Mouse (Mus musculus) Patski (cell line): ENCODE data around the gene 9330161L09Rik. TPM values are rescaled to one million over a fixed set of nuclear protein-coding genes. Genes with fewer than 3 reads are reported as not detected.
"Not testable (repeated sequence)": the region's sequence is repeated elsewhere in the genome, so short reads cannot be mapped to it uniquely, and the experiment has no call there.

Source experiments
- ATAC-seq: fragments of 100-300 bp; one replicate; pipeline ENCODE4 v1.8.0; 2021
- CTCF ChIA-PET: fragments of 350-600 bp; sonication (Branson Sonifier 250); formaldehyde crosslinking; loops from one replicate; lab custom pipeline; 2022; ENCODE audit warnings: inconsistent platforms; lab: Charles Lee
- POLR2A ChIA-PET: fragments of 350-600 bp; sonication (Branson Sonifier 250); formaldehyde crosslinking; loops from one replicate; lab custom pipeline; 2022; ENCODE audit warnings: antibody characterized with exemption, inconsistent platforms; lab: Charles Lee
- DNase-seq: peaks from one replicate; pipeline ENCODE4 v3.0.0-alpha.2; 2011; ENCODE audit warnings: low read depth, low spot score
- H3K27me3 ChIP-seq: fragments of 371-371 bp; one replicate; pipeline ENCODE4 v1.5.1; 2021
- CTCF ChIP-seq: fragments of 100-300 bp; IDR thresholded peaks from one replicate; pipeline ENCODE4 v1.5.1; 2021
- in situ Hi-C: fragments of 300-500 bp; cut with MboI; formaldehyde crosslinking; loops from 3 replicates; pipeline ENCODE4 v1.11.1; 2018; ENCODE audit warnings: low pct_unique_long_range_greater_than_20kb, mixed read lengths
- polyA plus RNA-seq: library from polyadenylated mRNA; unstranded; gene quantifications from one replicate; pipeline ENCODE4 v1.2.3, GENCODE M21; 2021

9330161L09Rik gene
- 2.0 TPM for polyA plus RNA-seq

- no peaks in the 10 kb centered on the region for H3K27me3 ChIP-seq
- CTCF ChIA-PET = interaction anchor here (1.9 kb wide), 1 partner anchor 18 kb away, joined by 6 read pairs; the partner anchor contains the start of gene Ddx24
- no peak for TF ChIP-seq CTCF
- POLR2A ChIA-PET = no interaction called here
- no peak for DNase-seq
- no peak for ATAC-seq
- in situ Hi-C loops = no loop called here
Observed at GRCm38 (mm10) chr12:103407720-103408119, at the start of gene 9330161L09Rik. TSS of gene 9330161L09Rik (minus strand) at chr12:103407820.

- CTCF ChIA-PET = no interaction called here
- no peak for ATAC-seq
- DNase-seq = no peak
Observed at GRCm38 (mm10) chr12:103457140-103457539, 49.5 kb upstream of the 9330161L09Rik start, which contains the start of gene Ifi27l2b. TSS of gene Ifi27l2b (minus strand) at chr12:103457223.

DNA sequence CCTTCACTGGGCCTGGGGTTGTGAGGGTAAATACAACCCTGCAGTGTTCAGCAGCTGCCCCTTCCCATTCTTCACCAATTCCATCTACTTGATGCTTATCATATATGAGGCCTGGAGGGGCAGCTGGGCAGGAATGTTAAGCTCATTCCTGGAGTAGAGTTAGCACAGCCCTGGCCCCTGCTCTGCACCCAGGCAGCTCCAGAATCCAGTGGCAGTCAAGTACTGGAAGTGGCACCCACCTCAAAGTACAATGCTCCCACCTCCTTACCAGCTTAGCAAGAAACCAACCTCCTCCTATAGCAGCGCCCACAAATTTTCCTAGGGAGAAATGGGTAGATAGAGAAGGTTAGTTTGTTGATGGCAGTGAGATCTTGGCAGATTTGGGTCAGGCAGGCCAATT is 49.1 kb upstream of the 9330161L09Rik start:
- in situ Hi-C loops, CTCF ChIA-PET, ATAC-seq, H3K27me3 ChIP-seq, POLR2A ChIA-PET, DNase-seq: not testable (repeated sequence)

More at GRCm38 (mm10) chr12:103457140-103457539, 49.5 kb upstream of the 9330161L09Rik start, which contains the start of gene Ifi27l2b:
- in situ Hi-C loops = no loop called here
- no peak for TF ChIP-seq CTCF
- H3K27me3 ChIP-seq = peaks cover 4% of the 10 kb centered on the region
- POLR2A ChIA-PET = no interaction called here

DNA sequence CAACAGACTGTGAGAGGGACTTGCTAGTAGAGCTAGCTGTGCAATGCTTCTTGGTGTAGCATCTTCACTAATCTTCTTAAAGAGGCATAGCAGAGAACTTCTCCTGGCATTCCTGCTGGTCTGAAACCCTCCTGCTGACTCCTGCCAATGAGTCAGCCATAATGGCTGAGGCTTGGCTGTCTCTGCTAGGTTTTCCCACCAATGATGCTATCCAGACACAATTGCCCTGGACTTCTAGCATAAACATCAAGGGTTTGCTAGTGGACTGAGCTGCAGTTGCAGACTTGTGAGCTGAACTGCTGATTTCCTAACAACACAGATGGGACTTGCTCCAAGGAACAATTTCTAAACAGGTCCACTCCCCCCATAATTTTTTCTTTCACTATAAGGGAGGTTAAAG is 45.7 kb upstream of the 9330161L09Rik start:
- TF ChIP-seq CTCF = no peak
- in situ Hi-C loops = no loop called here
- ATAC-seq = no peak
- CTCF ChIA-PET = no interaction called here
- H3K27me3 ChIP-seq = peaks cover 4% of the 10 kb centered on the region
- DNase-seq = no peak
- POLR2A ChIA-PET = no interaction called here

DNA sequence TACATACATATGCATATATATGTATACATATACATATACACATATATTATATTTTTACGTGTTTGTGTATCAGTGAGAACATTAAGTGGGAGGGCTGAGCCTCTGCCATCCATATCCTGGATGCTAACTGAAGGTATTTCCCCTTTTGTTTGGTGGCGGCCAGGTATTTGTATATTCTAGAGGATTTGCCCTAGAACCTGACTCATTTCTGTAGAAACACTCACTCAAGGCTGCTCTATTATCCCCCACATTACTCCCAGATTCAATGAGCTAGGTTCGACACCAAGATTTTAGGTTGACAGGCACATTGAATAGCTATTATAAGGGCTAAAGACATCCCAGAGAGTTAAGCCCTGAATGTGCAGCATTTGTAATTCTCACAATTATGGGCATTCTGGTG is 37.4 kb upstream of the 9330161L09Rik start:
- in situ Hi-C loops = no loop called here
- ChIA-PET POLR2A (no interaction called here), CTCF (no interaction called here)
- DNase-seq = no peak
- TF ChIP-seq CTCF = no peak
- peaks cover 7% of the 10 kb centered on the region for H3K27me3 ChIP-seq
- ATAC-seq = no peak

GRCm38 (mm10) chr12:103444261-103444660 is 36.6 kb upstream of the 9330161L09Rik start:
- ChIA-PET CTCF (interaction anchor here (1.3 kb wide), 1 partner anchor 19 kb away, joined by 4 read pairs; the partner anchor contains the start of gene Ddx24), POLR2A (interaction anchor here (0.9 kb wide), 1 partner anchor 10 kb away, joined by 3 read pairs; the partner anchor contains the start of gene Ifi27)
- ATAC-seq, H3K27me3 ChIP-seq, DNase-seq, in situ Hi-C loops: not testable (repeated sequence)

DNA sequence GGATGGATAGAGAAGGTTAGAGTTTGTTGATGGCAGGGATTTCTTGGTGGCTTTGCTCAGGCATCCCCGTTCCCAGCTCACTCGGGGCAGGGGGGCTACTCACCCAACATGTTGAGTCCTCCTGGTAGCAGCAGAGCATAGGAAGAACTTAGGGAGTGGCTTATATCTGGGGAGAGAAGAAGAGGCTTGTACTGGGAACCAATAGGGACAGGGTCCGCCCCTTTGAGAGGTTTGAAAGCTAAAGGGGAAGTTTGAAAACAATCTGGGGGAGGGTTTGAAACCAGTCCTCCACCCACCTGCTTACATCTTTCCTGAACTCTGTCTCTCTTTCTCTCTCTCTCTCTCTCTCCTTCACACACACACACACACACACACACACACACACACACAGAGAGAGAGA is 35.9 kb upstream of the 9330161L09Rik start, which contains the start of gene Ifi27l2a:
Ifi27l2a (minus strand) TSS at position 157 of the 400 bp plus-strand sequence.
- TF ChIP-seq CTCF = no peak
- DNase-seq (no peak), ATAC-seq (no peak)
- H3K27me3 ChIP-seq = peaks cover 7% of the 10 kb centered on the region
- in situ Hi-C loops = no loop called here
- CTCF ChIA-PET = interaction anchor here (1.3 kb wide), 1 partner anchor 18 kb away, joined by 4 read pairs; the partner anchor contains the start of gene Ddx24
- POLR2A ChIA-PET = interaction anchor here (0.7 to 0.9 kb wide), 2 partner anchors 9 to 66 kb away, joined by 3 read pairs; partner anchors contain the start of gene Ifi27

GRCm38 (mm10) chr12:103437601-103438000 is 30.0 kb upstream of the 9330161L09Rik start:
- DNase-seq = no peak
- CTCF ChIA-PET = no interaction called here
- in situ Hi-C loops = no loop called here

DNA sequence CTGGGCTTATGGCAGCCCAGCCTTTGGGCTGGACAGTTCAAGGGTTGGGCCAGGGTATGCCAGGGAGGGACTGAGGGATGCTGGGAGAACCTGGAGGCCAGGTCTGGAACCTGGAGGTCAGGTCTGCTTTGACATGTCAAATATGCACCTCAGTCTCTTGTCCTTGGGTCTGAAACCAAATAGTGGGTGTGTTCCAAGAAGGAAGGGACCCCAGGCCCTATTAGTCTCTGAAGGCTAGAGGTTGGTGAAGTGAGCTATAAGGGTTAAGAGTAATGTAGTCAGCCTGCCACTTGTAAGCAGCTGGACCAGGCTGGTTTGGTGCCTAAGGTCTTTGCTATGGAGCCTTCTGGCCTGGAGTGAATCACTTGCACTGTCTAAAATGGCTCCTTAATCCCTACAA is 27.2 kb upstream of the 9330161L09Rik start:
- in situ Hi-C loops = no loop called here
- CTCF ChIA-PET = interaction anchor here (1.2 to 2.3 kb wide), 3 partner anchors 9 to 86 kb away, joined by 3 to 8 read pairs (median 3); partner anchors contain the start of gene Ddx24
- ATAC-seq = no peak

More at GRCm38 (mm10) chr12:103437601-103438000, 30.0 kb upstream of the 9330161L09Rik start:
- no peaks in the 10 kb centered on the region for H3K27me3 ChIP-seq
- POLR2A ChIA-PET = interaction anchor here (0.6 kb wide), 1 partner anchor 496 kb away, joined by 4 read pairs; no protein-coding TSS in a partner anchor
- ATAC-seq = no peak
- no peak for TF ChIP-seq CTCF

DNA sequence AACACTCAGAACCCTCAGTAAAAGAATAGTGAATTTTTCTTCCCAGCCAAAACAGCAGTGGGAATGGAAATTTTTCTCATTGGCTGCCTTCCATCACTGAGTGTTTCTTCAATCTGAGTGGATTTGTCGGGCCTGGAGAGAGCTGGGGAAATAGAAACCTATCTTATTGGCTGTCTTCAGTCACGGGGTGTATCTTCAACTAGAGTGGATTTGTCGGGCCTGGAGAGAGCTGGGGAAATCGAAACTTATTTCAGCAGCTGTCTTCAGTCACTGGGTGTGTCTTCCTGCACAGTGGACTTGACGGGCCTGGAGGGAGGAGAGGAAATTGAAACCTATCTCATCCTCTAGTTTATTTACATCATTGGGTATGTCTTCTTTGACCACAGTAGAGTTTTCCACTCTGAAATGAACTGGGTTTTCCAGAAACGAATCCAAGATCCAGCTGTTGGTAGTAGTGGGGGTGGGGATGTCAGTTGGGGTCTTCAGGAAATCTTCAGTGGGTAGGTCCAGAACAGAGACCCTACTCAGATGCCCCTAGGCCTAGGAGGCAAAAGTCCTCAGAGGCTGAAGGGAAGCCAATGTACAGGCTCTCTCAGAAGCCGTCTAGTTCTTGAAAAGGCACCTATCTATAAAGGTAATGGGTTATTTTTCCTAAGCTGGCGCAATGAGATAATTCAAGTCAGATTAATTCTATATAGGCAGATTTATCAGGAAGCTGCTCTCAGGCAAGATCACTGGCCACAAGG is 26.5 kb upstream of the 9330161L09Rik start, which contains the start of gene Ifi27:
Ifi27 (plus strand) TSS at position 226 of the 746 bp plus-strand sequence.
- H3K27me3 ChIP-seq = peaks cover 4% of the 10 kb centered on the region
- DNase-seq (peak; percentile 10), ATAC-seq (peak; percentile 95)
- TF ChIP-seq CTCF = no peak
- in situ Hi-C loops = no loop called here
- CTCF ChIA-PET = interaction anchor here (1.2 to 2.3 kb wide), 3 partner anchors 9 to 85 kb away, joined by 3 to 8 read pairs (median 3); partner anchors contain the start of gene Ddx24
- POLR2A ChIA-PET = interaction anchor here (0.8 kb wide), 1 partner anchor 10 kb away, joined by 3 read pairs; the partner anchor contains the start of gene Ifi27l2a

More for the DNA sequence above, 27.2 kb upstream of the 9330161L09Rik start:
- POLR2A ChIA-PET = no interaction called here
- no peaks in the 10 kb centered on the region for H3K27me3 ChIP-seq
- no peak for TF ChIP-seq CTCF
- DNase-seq = no peak
